Mouse (Mus musculus): ENCODE measurements at regions not wholly inside any gene's neighbourhood (a gene's known extent, or its start where the extent isn't known, plus 50 kb on each side); places are given as distances from the start of the nearest gene placed in this dataset.

DNA sequence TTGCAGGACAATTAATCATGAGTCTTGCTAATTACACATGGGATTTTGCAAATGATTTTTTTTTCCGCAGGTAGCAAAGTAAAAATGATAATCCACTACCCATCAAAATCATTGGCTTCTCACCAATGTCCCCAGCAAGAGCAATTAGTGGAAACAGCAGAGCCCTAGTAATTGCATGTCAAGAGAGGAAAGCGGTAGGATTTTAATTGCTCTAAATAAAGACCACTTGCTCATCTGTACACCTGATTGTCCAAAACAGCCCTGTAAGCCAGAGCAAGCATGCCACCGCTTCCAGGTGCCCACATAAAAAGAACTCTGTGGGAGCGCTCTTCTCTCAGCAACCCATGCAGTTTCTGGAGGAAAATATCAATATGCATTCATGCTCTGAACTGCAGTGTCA is 306.5 kb upstream of the Hnrnpa3 start:
- TF ChIP-seq CTCF (IDR thresholded peaks at IDR 0.05; ENCODE audit: low read depth, low read length) (no peak), GATA1 (IDR thresholded peaks at IDR 0.05; ENCODE audit: borderline replicate concordance, low read length) (no peak), POLR2AphosphoS5 (IDR thresholded peaks at IDR 0.05; ENCODE audit: insufficient replicate concordance, low read depth, low read length) (no peak)

Measured in G1E (cell line).